Mouse (Mus musculus) forebrain, embryonic 13.5 days (tissue): ENCODE measurements around the gene Olfr403. TPM values are rescaled to one million over a fixed set of nuclear protein-coding genes. Genes with fewer than 3 reads are reported as not detected.
"Not testable (repeated sequence)": the region's sequence is repeated elsewhere in the genome, so short reads cannot be mapped to it uniquely, and the experiment has no call there.

Experiments
- ATAC-seq: fragments of 200-750 bp; cut with Nextera tagmentation; 2 replicates; pipeline ENCODE4 v1.8.0; 2017
- H3K27ac ChIP-seq: fragments of 300-500 bp; sonication (generic); 2 replicates; pipeline ENCODE4 v1.5.1; 2015; ENCODE audit warnings: inconsistent platforms, mild to moderate bottlenecking, moderate library complexity
- H3K27me3 ChIP-seq: fragments of 300-500 bp; sonication (generic); 2 replicates; pipeline ENCODE4 v1.6.1; 2015; ENCODE audit warnings: mild to moderate bottlenecking, inconsistent platforms
- H3K36me3 ChIP-seq: fragments of 300-500 bp; sonication (generic); 2 replicates; pipeline ENCODE4 v1.6.1; 2015; ENCODE audit warnings: mild to moderate bottlenecking, inconsistent platforms; ENCODE audit not compliant: poor library complexity, severe bottlenecking
- H3K4me1 ChIP-seq: fragments of 300-500 bp; sonication (generic); 2 replicates; pipeline ENCODE4 v1.6.1; 2015; ENCODE audit warnings: inconsistent platforms
- H3K4me2 ChIP-seq: fragments of 300-500 bp; sonication (generic); 2 replicates; pipeline ENCODE4 v1.6.1; 2015; ENCODE audit warnings: inconsistent platforms, mild to moderate bottlenecking, moderate library complexity
- H3K4me3 ChIP-seq: fragments of 300-500 bp; sonication (generic); 2 replicates; pipeline ENCODE4 v1.5.1; 2015; ENCODE audit warnings: mild to moderate bottlenecking, inconsistent platforms
- H3K9ac ChIP-seq: fragments of 300-500 bp; sonication (generic); 2 replicates; pipeline ENCODE4 v1.6.1; 2015; ENCODE audit warnings: mild to moderate bottlenecking, inconsistent platforms
- H3K9me3 ChIP-seq: fragments of 300-500 bp; sonication (generic); replicated peaks from 2 replicates; pipeline ENCODE4 v1.6.1; 2016; ENCODE audit warnings: inconsistent platforms
- WGBS: fragments of 180-500 bp; shearing (Covaris S2); methylation state at CpG from one replicate; pipeline ENCODE4 v1.1.7; 2015; 5-methylcytosine and 5-hydroxymethylcytosine counted together
- polyA plus RNA-seq: library from polyadenylated mRNA; unstranded; fragments of >200 nt; fragmentation: Nextera tagmentation; extraction: Ambion mirVana; gene quantifications from 2 replicates; pipeline ENCODE4 v1.2.1, GENCODE M21; 2015

Olfr403 gene
- not detected in 2 replicates for polyA plus RNA-seq

DNA sequence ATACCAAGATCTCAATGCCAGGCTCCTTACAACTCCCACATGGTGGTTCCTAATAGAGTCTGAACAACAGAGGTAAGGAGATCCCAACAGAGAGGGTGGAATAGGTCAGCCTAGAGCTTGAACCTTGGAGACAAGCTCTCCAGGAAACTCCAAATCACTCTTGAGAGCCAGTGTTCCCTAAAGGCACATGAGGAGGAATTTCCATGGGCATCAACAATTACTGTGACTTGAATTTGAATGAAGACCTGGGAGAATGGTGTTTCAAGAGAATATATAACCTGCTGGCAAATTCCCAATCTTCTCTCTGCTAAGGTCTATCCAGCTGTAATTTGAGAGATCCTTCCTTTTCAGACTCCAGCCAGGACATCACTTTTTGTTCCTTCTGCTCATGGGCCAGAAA lies at the start of gene Olfr403:
TSS of gene Olfr403 (plus strand) at position 301 of the 400 bp plus-strand sequence.
- H3K27ac ChIP-seq = no peak within 1 kb of the TSS
- no peaks in the 10 kb centered on the region for H3K36me3 ChIP-seq
- H3K9me3 ChIP-seq = peaks cover 36% of the 10 kb centered on the region
- no peak within 1 kb of the TSS for H3K9ac ChIP-seq
- H3K4me3 ChIP-seq = no peak within 1 kb of the TSS
- H3K27me3 ChIP-seq = no peaks in the 10 kb centered on the region
- no peak for ATAC-seq
- H3K4me1 ChIP-seq = no peaks in the 10 kb centered on the region
- no peak within 1 kb of the TSS for H3K4me2 ChIP-seq

DNA sequence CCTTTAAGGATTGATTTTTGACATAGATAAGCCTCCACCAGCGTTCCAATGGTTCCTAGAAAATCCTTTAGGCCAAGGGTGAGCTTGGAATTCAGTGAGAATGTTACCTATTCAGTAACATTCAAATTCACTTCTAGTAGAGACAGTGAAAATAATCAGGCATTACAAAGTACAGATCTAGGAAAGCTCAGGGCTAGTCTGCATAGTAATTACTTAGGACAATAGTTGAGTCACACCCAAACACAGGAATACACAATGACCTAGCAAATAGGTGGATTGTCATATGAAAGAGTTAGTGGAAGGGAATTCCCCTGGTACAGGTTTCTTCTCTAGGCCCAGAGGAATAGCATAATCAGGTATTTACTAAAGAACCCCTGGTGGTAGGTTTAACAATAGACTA lies 46.0 kb upstream of the Olfr403 start:
- not testable (repeated sequence) for H3K4me2 ChIP-seq, H3K4me1 ChIP-seq, H3K27ac ChIP-seq, H3K4me3 ChIP-seq, H3K27me3 ChIP-seq, H3K9ac ChIP-seq, H3K36me3 ChIP-seq, ATAC-seq
- peaks cover 66% of the 10 kb centered on the region for H3K9me3 ChIP-seq
- WGBS = 37% methylated on average over 1 of the region's 1 CpGs

DNA sequence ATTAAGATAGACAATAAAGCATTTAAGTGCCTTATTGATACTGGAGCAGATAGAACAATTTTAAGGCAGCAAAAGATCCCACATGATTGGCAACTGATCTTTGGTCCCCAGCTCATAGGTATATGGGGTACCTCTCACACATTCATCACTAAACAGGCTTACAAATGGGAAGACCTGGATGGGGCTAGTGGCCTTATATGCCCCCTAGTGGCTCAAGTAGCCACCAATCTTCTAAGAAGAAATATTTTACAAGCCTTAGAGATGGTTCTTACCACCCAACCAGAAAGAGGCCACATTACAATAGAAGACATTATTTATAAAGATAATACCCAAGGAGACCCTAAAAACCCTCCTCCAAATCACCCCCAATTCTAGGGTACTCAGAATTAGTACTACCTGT lies 40.2 kb upstream of the Olfr403 start:
- Histone ChIP-seq H3K9me3 (peaks cover 84% of the 10 kb centered on the region), H3K27ac (no peak overlapping the region), H3K36me3 (no peaks in the 10 kb centered on the region), H3K9ac (no peak overlapping the region), H3K27me3 (no peaks in the 10 kb centered on the region), H3K4me2 (no peak overlapping the region), H3K4me3 (no peak overlapping the region), H3K4me1 (no peaks in the 10 kb centered on the region)
- ATAC-seq = no peak

DNA sequence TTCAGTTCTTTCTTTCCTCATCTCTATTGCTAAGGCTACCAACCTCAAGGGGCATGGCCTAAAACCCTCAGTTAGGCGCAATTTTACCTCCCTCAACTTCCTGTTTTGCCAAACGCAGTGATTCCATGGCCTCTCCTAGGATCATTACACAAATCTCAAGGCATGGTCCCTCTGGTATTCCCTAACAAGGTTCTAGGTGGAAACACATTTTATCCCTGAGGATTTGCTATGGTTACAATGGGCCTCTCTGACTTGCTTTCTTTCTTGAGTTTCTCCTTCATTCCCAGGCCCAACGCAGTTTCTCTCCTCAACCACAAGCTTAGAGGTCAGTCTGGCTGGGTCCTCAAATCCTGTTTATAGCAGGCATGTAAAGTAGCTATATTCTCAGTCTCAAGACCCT lies 32.8 kb upstream of the Olfr403 start, which contains the start of gene Olfr402:
TSS of gene Olfr402 (plus strand) at position 301 of the 400 bp plus-strand sequence.
- no peak for ATAC-seq
- peaks cover 59% of the 10 kb centered on the region for H3K9me3 ChIP-seq
- 64% methylated on average over 3 of the region's 3 CpGs for WGBS

DNA sequence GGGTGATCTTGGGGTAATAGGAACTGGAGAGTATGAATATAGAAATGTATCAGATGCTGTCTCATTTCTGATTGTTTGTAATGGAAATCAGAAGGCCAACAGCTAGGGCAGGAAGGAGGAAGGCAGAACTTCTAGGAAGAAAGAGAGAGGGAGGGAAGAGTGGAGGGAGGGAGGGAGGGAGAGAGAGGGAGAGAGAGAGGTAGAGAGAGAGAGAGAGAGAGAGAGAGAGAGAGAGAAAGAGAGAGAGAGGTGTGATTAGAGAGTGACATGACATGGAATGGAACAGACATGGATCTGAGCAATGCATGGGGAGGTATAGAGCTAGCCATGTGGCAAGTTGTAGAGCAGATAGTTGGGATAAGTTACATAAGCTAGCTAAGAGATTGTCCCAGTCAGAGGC lies 17.3 kb upstream of the Olfr403 start:
- Histone ChIP-seq H3K4me3 (no peak overlapping the region), H3K9me3 (peaks cover 12% of the 10 kb centered on the region), H3K27me3 (no peaks in the 10 kb centered on the region), H3K36me3 (no peaks in the 10 kb centered on the region), H3K9ac (no peak overlapping the region), H3K4me2 (no peak overlapping the region), H3K4me1 (no peaks in the 10 kb centered on the region), H3K27ac (no peak overlapping the region)
- ATAC-seq = no peak

More for the DNA sequence above, 32.8 kb upstream of the Olfr403 start, which contains the start of gene Olfr402:
- Histone ChIP-seq H3K4me1 (no peaks in the 10 kb centered on the region), H3K4me2 (no peak within 1 kb of the TSS), H3K36me3 (no peaks in the 10 kb centered on the region), H3K27ac (no peak within 1 kb of the TSS), H3K4me3 (no peak within 1 kb of the TSS), H3K27me3 (no peaks in the 10 kb centered on the region), H3K9ac (no peak within 1 kb of the TSS)

DNA sequence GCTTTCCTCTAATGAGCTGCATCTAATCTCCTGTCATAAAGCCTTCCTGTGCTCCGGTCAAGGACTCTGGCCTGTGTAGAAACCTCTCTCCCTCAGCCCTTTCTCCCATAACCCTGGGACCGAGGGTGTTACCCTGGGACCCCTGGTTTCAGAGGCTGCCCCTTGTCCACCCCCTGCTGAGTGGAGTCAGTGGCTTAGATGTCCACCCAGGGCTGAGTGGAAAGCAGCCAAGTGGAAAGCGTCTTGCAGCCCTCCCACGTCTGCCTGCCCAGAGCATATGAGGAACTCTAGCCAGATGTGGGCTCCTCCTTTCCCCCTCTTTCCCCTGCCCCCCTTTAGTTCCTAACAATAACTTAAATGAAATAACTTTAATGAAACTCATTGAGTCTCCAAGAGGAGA lies 2.9 kb upstream of the Olfr403 start:
- H3K27ac ChIP-seq = no peak overlapping the region
- H3K9ac ChIP-seq = no peak overlapping the region
- no peak for ATAC-seq
- no peak overlapping the region for H3K4me3 ChIP-seq
- no peaks in the 10 kb centered on the region for H3K4me1 ChIP-seq
- no peak overlapping the region for H3K4me2 ChIP-seq
- 84% methylated on average over 4 of the region's 4 CpGs for WGBS
- no peaks in the 10 kb centered on the region for H3K36me3 ChIP-seq
- no peaks in the 10 kb centered on the region for H3K27me3 ChIP-seq
- peaks cover 39% of the 10 kb centered on the region for H3K9me3 ChIP-seq

DNA sequence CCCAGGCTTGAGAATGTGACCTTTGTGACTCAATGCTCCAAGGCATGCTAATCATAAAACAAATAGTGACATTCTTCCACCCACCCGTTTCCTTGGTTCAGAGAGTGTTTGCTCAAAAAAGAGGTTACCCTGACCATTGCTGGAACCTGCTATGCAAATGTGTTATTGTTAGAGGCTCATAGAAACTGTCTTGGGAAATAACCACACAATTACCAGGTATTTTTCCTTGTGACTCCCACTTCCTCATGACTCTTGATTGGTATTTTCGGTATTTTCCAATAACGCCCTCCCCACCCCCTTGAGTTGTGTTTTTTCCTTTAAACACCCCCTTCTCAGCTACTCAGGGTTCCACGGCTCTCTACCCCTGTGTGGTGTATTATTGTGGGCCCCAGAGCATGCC lies 2.3 kb upstream of the Olfr403 start:
- 84% methylated on average over 4 of the region's 4 CpGs for WGBS
- no peak for ATAC-seq
- H3K36me3 ChIP-seq = no peaks in the 10 kb centered on the region
- H3K9ac ChIP-seq = no peak overlapping the region
- H3K4me1 ChIP-seq = no peaks in the 10 kb centered on the region
- H3K27me3 ChIP-seq = no peaks in the 10 kb centered on the region
- peaks cover 44% of the 10 kb centered on the region for H3K9me3 ChIP-seq
- H3K4me2 ChIP-seq = no peak overlapping the region
- H3K27ac ChIP-seq = no peak overlapping the region
- H3K4me3 ChIP-seq = no peak overlapping the region

DNA sequence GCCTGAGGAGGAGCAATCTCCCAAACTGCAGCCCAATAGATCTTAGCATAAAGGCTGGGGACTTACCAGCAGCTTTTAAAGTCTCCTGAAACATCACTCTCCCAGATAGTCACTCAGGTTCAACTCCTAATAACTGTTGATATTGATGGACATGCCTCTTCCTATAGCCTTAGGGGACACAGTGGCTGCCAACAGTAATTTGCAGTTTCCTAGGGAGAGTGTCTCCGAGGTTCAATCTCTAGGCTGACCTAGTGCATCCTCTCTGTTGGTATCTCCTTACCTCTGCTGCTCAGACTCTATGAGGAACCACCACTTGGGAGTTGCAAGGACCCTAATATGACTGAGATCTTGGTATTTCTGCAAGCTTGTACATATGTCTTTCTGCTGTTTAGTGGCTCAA lies 25.2 kb downstream of the Olfr403 start, which contains the start of gene Olfr43:
TSS of gene Olfr43 (minus strand) at position 101 of the 400 bp plus-strand sequence.
- Histone ChIP-seq H3K27ac (no peak within 1 kb of the TSS), H3K36me3 (no peaks in the 10 kb centered on the region), H3K27me3 (no peaks in the 10 kb centered on the region), H3K9ac (no peak within 1 kb of the TSS), H3K4me1 (no peaks in the 10 kb centered on the region), H3K4me3 (no peak within 1 kb of the TSS), H3K9me3 (peaks cover 33% of the 10 kb centered on the region), H3K4me2 (no peak within 1 kb of the TSS)
- 58% methylated on average over 1 of the region's 1 CpGs for WGBS
- ATAC-seq = no peak

DNA sequence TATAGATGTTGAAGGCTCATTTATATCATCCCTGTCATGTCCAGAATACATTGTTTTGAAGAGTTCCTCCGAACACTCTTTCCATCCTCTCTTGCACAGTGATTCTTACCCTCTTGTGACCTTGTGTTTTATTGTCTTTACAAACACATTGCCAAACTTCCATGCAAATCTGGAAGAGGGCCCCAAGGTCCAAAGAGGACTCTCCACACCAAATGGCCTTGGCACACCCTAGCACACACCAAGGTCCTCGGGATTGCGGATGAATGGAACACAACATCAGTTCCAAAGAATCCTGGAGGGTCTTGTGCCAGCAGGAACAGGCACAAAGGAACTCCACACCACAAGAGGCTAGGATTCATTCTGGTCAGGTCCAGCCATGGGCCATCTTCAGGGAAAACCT lies 55.2 kb downstream of the Olfr403 start:
- no peak for ATAC-seq
- Histone ChIP-seq H3K9ac (no peak overlapping the region), H3K27me3 (no peaks in the 10 kb centered on the region), H3K9me3 (peaks cover 31% of the 10 kb centered on the region), H3K4me3 (no peak overlapping the region), H3K27ac (no peak overlapping the region), H3K4me1 (no peaks in the 10 kb centered on the region), H3K36me3 (no peaks in the 10 kb centered on the region), H3K4me2 (no peak overlapping the region)
- WGBS = 84% methylated on average over 3 of the region's 3 CpGs

Other genes with a start within 250 kb of the Olfr403 start
- not detected in 2 replicates for gene Olfr23, start 249.6 kb upstream of the Olfr403 start, polyA plus RNA-seq
- gene Olfr397, start 225.4 kb upstream of the Olfr403 start, polyA plus RNA-seq = not detected in 2 replicates
- gene Olfr398, start 195.8 kb upstream of the Olfr403 start, polyA plus RNA-seq = not detected in 2 replicates
- gene Olfr139, start 129.7 kb upstream of the Olfr403 start, polyA plus RNA-seq = not detected in 2 replicates
- gene Olfr399, start 129.6 kb upstream of the Olfr403 start, polyA plus RNA-seq = not detected in 2 replicates
- gene Zfp616, start 116.3 kb upstream of the Olfr403 start, polyA plus RNA-seq = not detected in 2 replicates
- gene Olfr401, start 72.5 kb upstream of the Olfr403 start, polyA plus RNA-seq = not detected in 2 replicates
- gene Olfr402, start 32.7 kb upstream of the Olfr403 start, polyA plus RNA-seq = not detected in 2 replicates
- not detected in 2 replicates for gene Olfr43, start 25.1 kb downstream of the Olfr403 start, polyA plus RNA-seq
- gene Olfr406, start 73.6 kb downstream of the Olfr403 start, polyA plus RNA-seq = not detected in 2 replicates
- not detected in 2 replicates for gene Olfr59, start 97.5 kb downstream of the Olfr403 start, polyA plus RNA-seq
- gene Olfr410, start 151.8 kb downstream of the Olfr403 start, polyA plus RNA-seq = not detected in 2 replicates
- gene Olfr411, start 166.4 kb downstream of the Olfr403 start, polyA plus RNA-seq = not detected in 2 replicates
- gene Olfr412, start 175.8 kb downstream of the Olfr403 start, polyA plus RNA-seq = not detected in 2 replicates